Mouse (Mus musculus) forebrain, embryonic 13.5 days (tissue): Measurements from ENCODE around the gene Ptgs1. TPM values are rescaled to one million over a fixed set of nuclear protein-coding genes. Genes with fewer than 3 reads are reported as not detected.

Experiments used
- ATAC-seq: fragments of 200-750 bp; cut with Nextera tagmentation; 2 replicates; pipeline ENCODE4 v1.8.0; 2017
- H3K27ac ChIP-seq: fragments of 300-500 bp; sonication (generic); 2 replicates; pipeline ENCODE4 v1.5.1; 2015; ENCODE audit warnings: inconsistent platforms, mild to moderate bottlenecking, moderate library complexity
- H3K27me3 ChIP-seq: fragments of 300-500 bp; sonication (generic); 2 replicates; pipeline ENCODE4 v1.6.1; 2015; ENCODE audit warnings: mild to moderate bottlenecking, inconsistent platforms
- H3K36me3 ChIP-seq: fragments of 300-500 bp; sonication (generic); 2 replicates; pipeline ENCODE4 v1.6.1; 2015; ENCODE audit warnings: mild to moderate bottlenecking, inconsistent platforms; ENCODE audit not compliant: poor library complexity, severe bottlenecking
- H3K4me1 ChIP-seq: fragments of 300-500 bp; sonication (generic); 2 replicates; pipeline ENCODE4 v1.6.1; 2015; ENCODE audit warnings: inconsistent platforms
- H3K4me2 ChIP-seq: fragments of 300-500 bp; sonication (generic); 2 replicates; pipeline ENCODE4 v1.6.1; 2015; ENCODE audit warnings: inconsistent platforms, mild to moderate bottlenecking, moderate library complexity
- H3K4me3 ChIP-seq: fragments of 300-500 bp; sonication (generic); 2 replicates; pipeline ENCODE4 v1.5.1; 2015; ENCODE audit warnings: mild to moderate bottlenecking, inconsistent platforms
- H3K9ac ChIP-seq: fragments of 300-500 bp; sonication (generic); 2 replicates; pipeline ENCODE4 v1.6.1; 2015; ENCODE audit warnings: mild to moderate bottlenecking, inconsistent platforms
- H3K9me3 ChIP-seq: fragments of 300-500 bp; sonication (generic); replicated peaks from 2 replicates; pipeline ENCODE4 v1.6.1; 2016; ENCODE audit warnings: inconsistent platforms
- WGBS: fragments of 180-500 bp; shearing (Covaris S2); methylation state at CpG from one replicate; pipeline ENCODE4 v1.1.7; 2015; 5-methylcytosine and 5-hydroxymethylcytosine counted together
- polyA plus RNA-seq: library from polyadenylated mRNA; unstranded; fragments of >200 nt; fragmentation: Nextera tagmentation; extraction: Ambion mirVana; gene quantifications from 2 replicates; pipeline ENCODE4 v1.2.1, GENCODE M21; 2015

Gene Ptgs1
- polyA plus RNA-seq, 1 experiment from 2014 or later = 2.2 TPM

GRCm38 (mm10) chr2:36201756-36202610 lies 28.2 kb upstream of the Ptgs1 start:
- Histone ChIP-seq H3K27ac (peak overlapping the region; percentile 87), H3K36me3 (no peaks in the 10 kb centered on the region), H3K4me1 (peaks cover 38% of the 10 kb centered on the region), H3K4me3 (peak overlapping the region; percentile 45), H3K4me2 (peak overlapping the region; percentile 80), H3K27me3 (peaks cover 55% of the 10 kb centered on the region), H3K9ac (peak overlapping the region; percentile 64), H3K9me3 (no peaks in the 10 kb centered on the region)
- 23% methylated on average over 18 of the region's 18 CpGs for WGBS
- no peak for ATAC-seq

DNA sequence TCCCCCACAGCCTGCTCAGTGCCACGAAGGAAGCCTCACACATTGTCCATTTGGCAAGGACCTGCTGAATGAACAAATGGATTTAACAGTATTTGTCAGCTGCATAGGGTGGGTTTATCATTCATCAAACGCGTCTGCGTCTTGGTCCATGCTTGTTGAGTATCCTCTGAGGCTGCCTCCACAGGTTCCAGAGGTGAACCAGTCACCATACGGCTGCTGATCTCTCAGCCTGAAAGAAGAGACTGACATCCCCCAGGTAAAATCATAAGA lies 27.7 kb upstream of the Ptgs1 start:
- peak overlapping the region; percentile 64 for H3K9ac ChIP-seq
- peaks cover 55% of the 10 kb centered on the region for H3K27me3 ChIP-seq
- H3K4me3 ChIP-seq = peak overlapping the region; percentile 45
- H3K36me3 ChIP-seq = no peaks in the 10 kb centered on the region
- peak overlapping the region; percentile 80 for H3K4me2 ChIP-seq
- 0 out of 2 replicates have a peak, but pooled peaks have one; percentile 1 for ATAC-seq
- H3K4me1 ChIP-seq = peaks cover 38% of the 10 kb centered on the region
- WGBS = 23% methylated on average over 5 of the region's 5 CpGs
- no peaks in the 10 kb centered on the region for H3K9me3 ChIP-seq
- peak overlapping the region; percentile 87 for H3K27ac ChIP-seq

DNA sequence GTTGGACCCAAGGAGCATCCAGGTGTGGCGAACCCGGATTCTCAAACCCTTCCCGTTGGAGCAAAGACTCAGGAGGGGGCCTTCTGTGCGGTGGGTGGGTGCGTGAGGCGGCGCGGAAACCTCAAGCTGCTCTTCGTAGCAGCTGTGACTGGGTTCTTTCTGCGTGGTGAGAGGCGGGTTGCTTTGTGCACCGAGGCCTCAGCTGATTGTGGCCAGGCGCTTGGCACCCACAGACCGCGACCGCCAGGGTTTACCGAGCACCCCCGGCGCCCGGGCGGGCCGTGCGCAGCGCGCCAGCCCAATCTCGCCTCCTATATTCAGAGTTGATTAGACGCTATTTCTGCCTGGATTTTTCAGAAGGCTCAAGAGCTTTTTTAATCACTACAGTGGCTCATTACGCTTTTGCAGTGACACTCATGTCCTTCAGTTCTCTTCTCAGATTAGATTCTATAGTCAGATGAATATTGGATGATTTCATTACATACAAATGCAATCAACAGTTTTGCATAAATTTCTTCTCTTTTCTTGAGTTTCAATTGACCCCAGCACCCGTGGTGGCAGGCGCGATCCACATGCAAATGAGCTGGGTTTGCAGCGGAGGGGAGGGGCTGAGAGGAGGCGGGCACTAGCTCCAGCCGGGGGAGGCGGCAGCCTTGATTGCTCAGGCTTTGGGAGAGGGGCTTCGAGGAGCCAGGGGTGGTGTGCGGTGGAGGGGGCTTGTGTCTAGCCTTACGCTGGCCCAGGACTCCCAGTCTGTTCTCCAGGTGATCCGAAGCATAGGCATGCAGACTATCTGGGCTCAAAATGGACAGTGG lies 27.0 kb upstream of the Ptgs1 start:
- peak; percentile 86 for ATAC-seq
- peak overlapping the region; percentile 45 for H3K4me3 ChIP-seq
- peak overlapping the region; percentile 87 for H3K27ac ChIP-seq
- H3K4me1 ChIP-seq = peaks cover 34% of the 10 kb centered on the region
- H3K27me3 ChIP-seq = peaks cover 59% of the 10 kb centered on the region
- no peaks in the 10 kb centered on the region for H3K36me3 ChIP-seq
- H3K9me3 ChIP-seq = no peaks in the 10 kb centered on the region
- peak overlapping the region; percentile 64 for H3K9ac ChIP-seq
- H3K4me2 ChIP-seq = peak overlapping the region; percentile 80
- WGBS = under 1% methylated on average over 39 of the region's 39 CpGs

GRCm38 (mm10) chr2:36204595-36204994 lies 25.6 kb upstream of the Ptgs1 start:
- ATAC-seq = no peak
- WGBS = 50% methylated on average over 4 of the region's 4 CpGs
- no peaks in the 10 kb centered on the region for H3K36me3 ChIP-seq
- H3K27ac ChIP-seq = no peak overlapping the region
- no peaks in the 10 kb centered on the region for H3K9me3 ChIP-seq
- no peak overlapping the region; the same call in 1 of the 2 replicates for H3K4me2 ChIP-seq
- H3K9ac ChIP-seq = no peak overlapping the region
- H3K4me1 ChIP-seq = peaks cover 26% of the 10 kb centered on the region
- H3K27me3 ChIP-seq = peaks cover 62% of the 10 kb centered on the region
- H3K4me3 ChIP-seq = no peak overlapping the region

GRCm38 (mm10) chr2:36207071-36207470 lies 23.2 kb upstream of the Ptgs1 start:
- Histone ChIP-seq H3K36me3 (no peaks in the 10 kb centered on the region), H3K9ac (no peak overlapping the region; the same call in 1 of the 2 replicates), H3K27ac (no peak overlapping the region), H3K4me2 (no peak overlapping the region), H3K4me3 (no peak overlapping the region), H3K4me1 (peaks cover 25% of the 10 kb centered on the region), H3K9me3 (no peaks in the 10 kb centered on the region), H3K27me3 (peaks cover 63% of the 10 kb centered on the region)
- no peak for ATAC-seq
- WGBS = 59% methylated on average over 11 of the region's 11 CpGs

GRCm38 (mm10) chr2:36210796-36211195 lies 19.4 kb upstream of the Ptgs1 start:
- peaks cover 45% of the 10 kb centered on the region for H3K27me3 ChIP-seq
- H3K9ac ChIP-seq = peak overlapping the region; percentile 50
- peaks cover 14% of the 10 kb centered on the region for H3K4me1 ChIP-seq
- WGBS = 3% methylated on average over 33 of the region's 34 CpGs
- no peak for ATAC-seq
- peak overlapping the region; percentile 25 for H3K4me3 ChIP-seq
- H3K4me2 ChIP-seq = peak overlapping the region; percentile 40
- no peak overlapping the region for H3K27ac ChIP-seq
- H3K36me3 ChIP-seq = no peaks in the 10 kb centered on the region
- no peaks in the 10 kb centered on the region for H3K9me3 ChIP-seq

DNA sequence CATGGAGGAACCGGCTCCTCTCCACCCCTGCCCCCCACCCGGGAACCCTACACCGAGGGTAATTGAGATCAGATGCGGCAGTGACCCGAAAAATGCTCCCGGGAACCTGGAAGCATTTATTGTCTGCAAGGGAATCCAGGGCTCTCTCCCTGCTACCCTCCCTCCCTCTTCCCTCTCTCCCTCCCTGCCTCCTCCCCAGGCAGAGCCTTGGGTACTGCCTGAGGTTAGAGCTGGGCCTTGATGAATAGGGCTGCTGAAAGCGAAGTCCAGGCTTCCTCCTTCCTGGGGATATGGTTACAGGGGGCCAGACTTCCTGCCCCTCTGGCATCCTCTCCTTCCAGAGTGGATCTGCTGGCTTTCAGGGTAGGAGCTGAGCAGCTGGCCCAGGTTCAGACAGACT lies 18.4 kb upstream of the Ptgs1 start:
- Histone ChIP-seq H3K4me1 (peaks cover 14% of the 10 kb centered on the region), H3K36me3 (no peaks in the 10 kb centered on the region), H3K27me3 (peaks cover 45% of the 10 kb centered on the region), H3K9ac (no peak overlapping the region), H3K4me2 (no peak overlapping the region), H3K27ac (no peak overlapping the region), H3K4me3 (no peak overlapping the region), H3K9me3 (no peaks in the 10 kb centered on the region)
- 12% methylated on average over 7 of the region's 7 CpGs for WGBS
- no peak for ATAC-seq

GRCm38 (mm10) chr2:36213108-36213507 lies 17.1 kb upstream of the Ptgs1 start:
- H3K4me1 ChIP-seq = peaks cover 14% of the 10 kb centered on the region
- ATAC-seq = no peak
- no peak overlapping the region for H3K4me3 ChIP-seq
- 54% methylated on average over 7 of the region's 7 CpGs for WGBS
- no peak overlapping the region for H3K9ac ChIP-seq
- H3K27ac ChIP-seq = no peak overlapping the region
- H3K27me3 ChIP-seq = peaks cover 42% of the 10 kb centered on the region
- no peaks in the 10 kb centered on the region for H3K36me3 ChIP-seq
- no peaks in the 10 kb centered on the region for H3K9me3 ChIP-seq
- no peak overlapping the region for H3K4me2 ChIP-seq

GRCm38 (mm10) chr2:36214023-36214422 lies 16.2 kb upstream of the Ptgs1 start:
- H3K4me1 ChIP-seq = peaks cover 14% of the 10 kb centered on the region
- peaks cover 38% of the 10 kb centered on the region for H3K27me3 ChIP-seq
- H3K4me2 ChIP-seq = no peak overlapping the region
- no peak overlapping the region for H3K4me3 ChIP-seq
- no peaks in the 10 kb centered on the region for H3K9me3 ChIP-seq
- H3K9ac ChIP-seq = no peak overlapping the region
- WGBS = 7% methylated on average over 8 of the region's 8 CpGs
- ATAC-seq = peak; percentile 88
- H3K27ac ChIP-seq = no peak overlapping the region
- no peaks in the 10 kb centered on the region for H3K36me3 ChIP-seq

- H3K27ac ChIP-seq = no peak overlapping the region
Measured at GRCm38 (mm10) chr2:36214425-36214824, 15.8 kb upstream of the Ptgs1 start.

DNA sequence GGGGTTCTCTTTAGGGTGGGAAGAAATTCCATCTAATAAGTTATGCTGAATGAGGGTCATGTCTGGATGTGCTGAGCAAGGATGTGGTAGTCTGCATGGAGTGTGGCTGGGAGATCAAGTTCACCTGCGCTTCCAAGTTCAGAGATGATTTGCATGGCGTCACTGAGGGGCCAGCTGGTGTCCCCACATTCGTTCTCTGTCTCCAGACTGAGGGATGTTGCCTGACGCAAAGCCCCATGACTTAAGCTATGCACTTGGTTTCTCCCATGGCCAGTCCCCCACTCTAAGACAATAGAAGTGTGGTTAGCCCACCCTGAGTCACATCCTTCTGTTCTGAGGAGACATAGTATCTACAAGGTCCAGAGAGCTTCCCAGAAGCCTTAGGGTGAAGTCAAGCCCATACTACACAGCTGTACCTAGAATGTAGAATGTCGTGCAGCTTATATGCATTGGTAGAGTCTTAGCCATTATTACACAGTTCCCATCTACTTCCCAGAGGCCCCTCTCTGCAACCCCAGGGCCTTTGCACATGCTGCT lies 15.0 kb upstream of the Ptgs1 start:
- Histone ChIP-seq H3K4me1 (peaks cover 14% of the 10 kb centered on the region), H3K36me3 (no peaks in the 10 kb centered on the region), H3K9ac (no peak overlapping the region), H3K9me3 (no peaks in the 10 kb centered on the region), H3K4me3 (no peak overlapping the region), H3K27ac (no peak overlapping the region), H3K27me3 (peaks cover 26% of the 10 kb centered on the region), H3K4me2 (no peak overlapping the region)
- no peak for ATAC-seq
- 86% methylated on average over 5 of the region's 5 CpGs for WGBS

More at GRCm38 (mm10) chr2:36214425-36214824, 15.8 kb upstream of the Ptgs1 start:
- no peak for ATAC-seq
- peaks cover 14% of the 10 kb centered on the region for H3K4me1 ChIP-seq
- H3K4me2 ChIP-seq = no peak overlapping the region
- 63% methylated on average over 5 of the region's 5 CpGs for WGBS
- H3K4me3 ChIP-seq = no peak overlapping the region
- no peaks in the 10 kb centered on the region for H3K9me3 ChIP-seq
- peaks cover 34% of the 10 kb centered on the region for H3K27me3 ChIP-seq
- H3K9ac ChIP-seq = no peak overlapping the region
- H3K36me3 ChIP-seq = no peaks in the 10 kb centered on the region

DNA sequence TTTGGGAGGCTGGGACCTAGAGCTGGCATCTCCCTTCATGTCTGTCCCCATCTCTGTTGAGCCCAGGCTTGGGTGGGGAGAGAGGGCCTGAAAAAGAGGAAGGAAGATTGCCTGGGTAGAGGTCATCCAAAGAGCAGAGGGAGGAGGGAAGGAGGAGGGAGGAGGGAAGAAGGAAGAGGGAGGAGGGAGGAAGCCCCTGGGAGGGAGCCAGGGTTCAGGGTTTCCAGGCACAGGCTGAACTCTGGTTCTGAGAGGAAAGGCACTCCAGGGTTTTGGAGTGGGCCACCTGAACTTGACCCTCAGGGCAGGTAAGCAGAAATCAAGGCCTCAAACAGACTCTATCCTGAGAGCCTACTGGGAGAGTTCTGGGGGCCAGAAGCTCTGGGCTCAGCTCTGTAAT lies 13.7 kb upstream of the Ptgs1 start:
- peaks cover 10% of the 10 kb centered on the region; the same call in 1 of the 2 replicates for H3K4me1 ChIP-seq
- H3K4me2 ChIP-seq = no peak overlapping the region
- H3K27ac ChIP-seq = no peak overlapping the region
- peaks cover 15% of the 10 kb centered on the region for H3K27me3 ChIP-seq
- ATAC-seq = no peak
- H3K36me3 ChIP-seq = no peaks in the 10 kb centered on the region
- H3K4me3 ChIP-seq = no peak overlapping the region
- H3K9ac ChIP-seq = no peak overlapping the region
- H3K9me3 ChIP-seq = no peaks in the 10 kb centered on the region
